Mouse (Mus musculus): ENCODE results near the gene Arid3c.

DNA sequence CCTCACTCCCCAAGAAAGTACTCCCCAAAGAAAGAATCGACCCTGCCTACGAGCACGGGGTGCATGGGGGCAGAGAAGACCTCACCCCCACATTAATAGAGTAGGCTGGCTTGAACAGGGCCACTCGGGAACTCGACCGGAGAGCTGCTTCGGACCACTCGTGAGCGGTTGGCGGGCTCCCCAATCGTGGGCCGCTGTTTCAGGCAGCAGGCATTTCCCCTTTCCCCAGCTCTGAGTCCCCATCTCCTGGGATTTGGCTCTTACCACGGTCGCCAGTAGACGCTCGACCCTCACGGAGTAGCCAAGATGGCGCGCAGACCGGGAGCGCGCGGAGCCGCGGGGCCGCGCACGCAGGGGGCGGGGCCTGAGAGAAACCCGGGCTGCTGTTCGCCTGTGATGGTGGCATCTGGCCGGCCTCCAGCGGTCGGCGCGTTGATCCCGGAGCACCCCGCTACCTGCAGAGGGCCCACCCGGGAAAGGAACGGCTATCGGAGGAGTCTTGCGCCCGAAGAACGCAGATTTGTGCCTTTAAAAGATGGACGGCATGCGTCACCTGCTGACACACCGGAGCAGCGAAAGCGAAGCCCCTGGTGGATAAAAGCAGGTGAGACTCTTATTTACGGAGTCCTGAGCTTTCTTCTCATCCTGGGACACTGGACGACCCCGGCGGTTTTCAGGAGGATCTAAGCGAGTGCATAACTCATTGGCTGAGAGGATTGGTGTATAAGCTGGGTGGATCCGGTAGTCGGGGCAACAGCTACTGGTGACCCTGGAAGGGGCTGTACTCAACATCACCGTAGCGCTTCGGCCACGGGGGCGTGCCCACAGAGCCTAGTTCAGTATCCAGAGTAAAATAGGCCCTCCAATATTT lies 17.5 kb downstream of the Arid3c start, which contains the start of gene Rpp25l:
- no peak for TF ChIP-seq GATA1 (IDR thresholded peaks at IDR 0.05; ENCODE audit: borderline replicate concordance, low read length)
- TF ChIP-seq FLI1 (IDR thresholded peaks at IDR 0.05; ENCODE audit: low read length): no peak
